Mouse (Mus musculus): Measurements from ENCODE around the gene Tceanc. TPM values are rescaled to one million over a fixed set of nuclear protein-coding genes. Genes with fewer than 3 reads are reported as not detected.
A peak's percentile ranks its signal among the peaks of the same experiment; 100 is the strongest.

Gene Tceanc
- polyA plus RNA-seq, 1 experiment from 2014 or later = 4.7 TPM

GRCm38 (mm10) chrX:166479365-166479983, 38.9 kb downstream of the Tceanc start, which contains the start of gene Rab9:
Gene Rab9, minus strand, starts transcription at chrX:166479867.
- peaks cover 10% of the 10 kb centered on the region; the same call in 1 of the 2 replicates for H3K36me3 ChIP-seq
- 13% methylated on average over 40 of the region's 41 CpGs for WGBS
- H3K4me2 ChIP-seq = peak within 1 kb of the TSS; percentile 73
- ATAC-seq (ENCODE audit: extremely low read depth, insufficient number of reproducible peaks, low FRiP score, low TSS enrichment) = peak; percentile 98
- H3K4me3 ChIP-seq = peak within 1 kb of the TSS; percentile 66
- no peaks in the 10 kb centered on the region for H3K27me3 ChIP-seq (replicated peaks)
- H3K4me1 ChIP-seq = peaks cover 7% of the 10 kb centered on the region
- H3K9ac ChIP-seq = peak within 1 kb of the TSS; percentile 80
- H3K27ac ChIP-seq (replicated peaks) = peak within 1 kb of the TSS; percentile 82
- no peaks in the 10 kb centered on the region for H3K9me3 ChIP-seq

GRCm38 (mm10) chrX:166478631-166479364, 39.6 kb downstream of the Tceanc start:
- H3K4me2 ChIP-seq = peak overlapping the region; percentile 73
- peaks cover 10% of the 10 kb centered on the region; the same call in 1 of the 2 replicates for H3K36me3 ChIP-seq
- H3K9me3 ChIP-seq = no peaks in the 10 kb centered on the region
- peak overlapping the region; percentile 66 for H3K4me3 ChIP-seq
- no peaks in the 10 kb centered on the region for H3K27me3 ChIP-seq (replicated peaks)
- no peak for ATAC-seq (ENCODE audit: extremely low read depth, insufficient number of reproducible peaks, low FRiP score, low TSS enrichment)
- WGBS = 12% methylated on average over 28 of the region's 28 CpGs
- H3K9ac ChIP-seq = peak overlapping the region; percentile 80
- peaks cover 11% of the 10 kb centered on the region for H3K4me1 ChIP-seq
- peak overlapping the region; percentile 82 for H3K27ac ChIP-seq (replicated peaks)

GRCm38 (mm10) chrX:166477393-166477792, 41.0 kb downstream of the Tceanc start:
- no peaks in the 10 kb centered on the region for H3K27me3 ChIP-seq (replicated peaks)
- 65% methylated on average over 6 of the region's 6 CpGs for WGBS

GRCm38 (mm10) chrX:166472612-166473011, 45.8 kb downstream of the Tceanc start:
- no peak overlapping the region for H3K9ac ChIP-seq
- no peaks in the 10 kb centered on the region for H3K27me3 ChIP-seq (replicated peaks)
- no peak for ATAC-seq (ENCODE audit: extremely low read depth, insufficient number of reproducible peaks, low FRiP score, low TSS enrichment)
- 71% methylated on average over 6 of the region's 6 CpGs for WGBS
- H3K36me3 ChIP-seq = peaks cover 10% of the 10 kb centered on the region; the same call in 1 of the 2 replicates
- no peaks in the 10 kb centered on the region for H3K9me3 ChIP-seq
- no peak overlapping the region for H3K4me2 ChIP-seq
- peaks cover 7% of the 10 kb centered on the region for H3K4me1 ChIP-seq
- no peak overlapping the region for H3K4me3 ChIP-seq
- no peak overlapping the region for H3K27ac ChIP-seq (replicated peaks)

More at GRCm38 (mm10) chrX:166477393-166477792, 41.0 kb downstream of the Tceanc start:
- ATAC-seq (ENCODE audit: extremely low read depth, insufficient number of reproducible peaks, low FRiP score, low TSS enrichment) = no peak
- Histone ChIP-seq H3K4me1 (peaks cover 11% of the 10 kb centered on the region), H3K4me3 (peak overlapping the region; percentile 66), H3K27ac (replicated peaks) (no peak overlapping the region), H3K36me3 (peaks cover 10% of the 10 kb centered on the region; the same call in 1 of the 2 replicates), H3K9me3 (no peaks in the 10 kb centered on the region), H3K9ac (no peak overlapping the region), H3K4me2 (peak overlapping the region; percentile 73)

GRCm38 (mm10) chrX:166468321-166468720, 50.0 kb downstream of the Tceanc start:
- Histone ChIP-seq H3K36me3 (no peaks in the 10 kb centered on the region), H3K4me3 (no peak overlapping the region), H3K27ac (replicated peaks) (no peak overlapping the region), H3K27me3 (replicated peaks) (no peaks in the 10 kb centered on the region), H3K4me1 (no peaks in the 10 kb centered on the region), H3K9ac (no peak overlapping the region), H3K4me2 (no peak overlapping the region), H3K9me3 (no peaks in the 10 kb centered on the region)
- 84% methylated on average over 7 of the region's 7 CpGs for WGBS
- no peak for ATAC-seq (ENCODE audit: extremely low read depth, insufficient number of reproducible peaks, low FRiP score, low TSS enrichment)

GRCm38 (mm10) chrX:166455525-166455924, 62.8 kb downstream of the Tceanc start:
- peaks cover 25% of the 10 kb centered on the region for H3K36me3 ChIP-seq
- H3K4me3 ChIP-seq = no peak overlapping the region
- no peak overlapping the region for H3K4me2 ChIP-seq
- no peaks in the 10 kb centered on the region for H3K4me1 ChIP-seq
- H3K27me3 ChIP-seq (replicated peaks) = no peaks in the 10 kb centered on the region
- no peaks in the 10 kb centered on the region for H3K9me3 ChIP-seq
- no peak overlapping the region for H3K27ac ChIP-seq (replicated peaks)
- 82% methylated on average over 1 of the region's 1 CpGs for WGBS
- H3K9ac ChIP-seq = no peak overlapping the region
- ATAC-seq (ENCODE audit: extremely low read depth, insufficient number of reproducible peaks, low FRiP score, low TSS enrichment) = no peak

- no peak for ATAC-seq (ENCODE audit: extremely low read depth, insufficient number of reproducible peaks, low FRiP score, low TSS enrichment)
- Histone ChIP-seq H3K9ac (no peak overlapping the region), H3K27me3 (replicated peaks) (no peaks in the 10 kb centered on the region), H3K4me2 (no peak overlapping the region), H3K9me3 (no peaks in the 10 kb centered on the region), H3K36me3 (peaks cover 29% of the 10 kb centered on the region), H3K4me3 (no peak overlapping the region), H3K27ac (replicated peaks) (no peak overlapping the region), H3K4me1 (no peaks in the 10 kb centered on the region)
- 55% methylated on average over 3 of the region's 3 CpGs for WGBS
Observed at GRCm38 (mm10) chrX:166454331-166454730, 64.0 kb downstream of the Tceanc start.

- peaks cover 29% of the 10 kb centered on the region for H3K36me3 ChIP-seq
- no peaks in the 10 kb centered on the region for H3K27me3 ChIP-seq (replicated peaks)
- 72% methylated on average over 6 of the region's 6 CpGs for WGBS
Observed at GRCm38 (mm10) chrX:166453532-166453931, 64.8 kb downstream of the Tceanc start.

More at GRCm38 (mm10) chrX:166453532-166453931, 64.8 kb downstream of the Tceanc start:
- no peak for ATAC-seq (ENCODE audit: extremely low read depth, insufficient number of reproducible peaks, low FRiP score, low TSS enrichment)
- no peak overlapping the region for H3K9ac ChIP-seq
- no peaks in the 10 kb centered on the region for H3K4me1 ChIP-seq
- no peaks in the 10 kb centered on the region for H3K9me3 ChIP-seq
- H3K4me3 ChIP-seq = no peak overlapping the region
- no peak overlapping the region for H3K27ac ChIP-seq (replicated peaks)
- H3K4me2 ChIP-seq = no peak overlapping the region

Other genes starting within 250 kb of the Tceanc start
- 36.6 and 40.6 TPM in 2 replicates for gene Trappc2, start 78.0 kb downstream of the Tceanc start, polyA plus RNA-seq (2015; fragmentation: Nextera tagmentation; extraction: Ambion mirVana)
- gene Ofd1, start 77.9 kb downstream of the Tceanc start, polyA plus RNA-seq (2015; fragmentation: Nextera tagmentation; extraction: Ambion mirVana) = 3.7 and 4.5 TPM in 2 replicates
- 31.2 and 33.7 TPM in 2 replicates for gene Rab9, start 38.7 kb downstream of the Tceanc start, polyA plus RNA-seq (2015; fragmentation: Nextera tagmentation; extraction: Ambion mirVana)
- gene Egfl6, start 67.2 kb upstream of the Tceanc start, polyA plus RNA-seq (2015; fragmentation: Nextera tagmentation; extraction: Ambion mirVana) = 6.0 and 7.0 TPM in 2 replicates

Data from heart, embryonic 13.5 days (tissue).